Mouse (Mus musculus) E14TG2a.4 (cell line): ENCODE measurements at regions not wholly inside any gene's neighbourhood (a gene's known extent, or its start where the extent isn't known, plus 50 kb on each side); places are given as distances from the start of the nearest gene placed in this dataset.

ENCODE experiments used
- CTCF ChIP-seq: conservative IDR thresholded peaks from 2 replicates; pipeline ENCODE4 v1.5.1; 2014; ENCODE audit warnings: low read length
- POU5F1 ChIP-seq: IDR thresholded peaks from 2 replicates; pipeline ENCODE4 v1.6.1; 2014; ENCODE audit warnings: low read length, borderline replicate concordance

DNA sequence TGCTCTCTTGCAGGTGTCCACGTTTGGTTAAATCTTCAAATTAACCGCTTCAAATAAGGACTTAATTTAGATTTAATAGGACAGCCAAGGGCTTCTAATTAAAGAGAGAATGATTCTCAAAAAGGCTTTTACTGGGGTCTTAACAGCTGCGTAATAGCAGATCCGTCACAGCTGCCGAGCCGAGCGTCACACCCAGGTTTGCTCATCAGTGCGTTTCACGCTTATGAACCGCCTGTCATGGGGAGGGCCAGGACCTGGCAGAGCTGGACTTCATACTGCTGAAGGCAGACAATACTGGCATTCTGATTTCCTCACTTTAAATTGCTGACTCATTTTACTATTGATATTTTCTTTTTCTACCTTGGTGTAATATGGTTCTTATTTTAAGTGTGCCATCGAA, 221.2 kb downstream of the Irx2 start:
- TF ChIP-seq CTCF (no peak), POU5F1 (no peak)
